Mouse (Mus musculus) liver (tissue): ENCODE measurements around the gene Cntn4.

Source experiments
- DNase-seq: peaks from one replicate; pipeline ENCODE4 v3.0.0-alpha.2; 2020; ENCODE audit warnings: mixed read lengths

Cntn4 gene

DNA sequence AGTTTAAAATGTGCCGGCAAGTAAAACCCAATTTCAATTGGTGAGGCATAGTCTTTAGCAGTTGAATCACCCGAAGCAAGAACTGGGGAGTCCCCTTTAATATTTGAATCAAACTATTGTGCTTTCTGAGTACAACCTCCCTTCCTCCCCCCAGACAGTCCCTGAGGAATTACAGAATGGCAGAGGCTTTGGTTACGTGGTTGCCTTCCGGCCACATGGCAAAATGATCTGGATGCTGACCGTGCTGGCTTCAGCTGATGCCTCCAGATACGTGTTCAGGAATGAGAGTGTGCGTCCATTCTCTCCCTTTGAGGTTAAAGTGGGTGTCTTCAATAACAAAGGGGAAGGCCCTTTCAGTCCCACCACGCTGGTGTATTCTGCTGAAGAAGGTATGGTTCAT is 998.1 kb downstream of the Cntn4 start:
- DNase-seq = no peak

DNA sequence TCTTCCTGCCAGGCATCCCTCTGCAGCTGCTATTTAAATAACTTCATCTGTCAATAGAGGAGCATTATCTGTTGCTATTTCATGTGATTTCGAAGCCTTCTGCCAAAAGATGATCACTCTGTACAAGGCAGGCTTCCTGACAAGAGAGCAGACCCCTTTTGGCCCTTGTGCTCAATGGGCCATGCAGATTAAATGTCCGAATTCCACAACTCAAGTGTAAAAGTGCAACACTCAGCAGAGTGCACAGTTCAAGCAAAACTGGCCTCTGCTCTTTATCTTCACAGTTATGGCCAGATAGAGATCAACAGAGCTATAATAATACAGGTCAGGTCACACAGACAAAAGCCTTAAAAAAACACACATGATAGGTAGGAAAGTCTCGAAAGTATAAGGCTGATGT is 1024.5 kb downstream of the Cntn4 start:
- DNase-seq = no peak

DNA sequence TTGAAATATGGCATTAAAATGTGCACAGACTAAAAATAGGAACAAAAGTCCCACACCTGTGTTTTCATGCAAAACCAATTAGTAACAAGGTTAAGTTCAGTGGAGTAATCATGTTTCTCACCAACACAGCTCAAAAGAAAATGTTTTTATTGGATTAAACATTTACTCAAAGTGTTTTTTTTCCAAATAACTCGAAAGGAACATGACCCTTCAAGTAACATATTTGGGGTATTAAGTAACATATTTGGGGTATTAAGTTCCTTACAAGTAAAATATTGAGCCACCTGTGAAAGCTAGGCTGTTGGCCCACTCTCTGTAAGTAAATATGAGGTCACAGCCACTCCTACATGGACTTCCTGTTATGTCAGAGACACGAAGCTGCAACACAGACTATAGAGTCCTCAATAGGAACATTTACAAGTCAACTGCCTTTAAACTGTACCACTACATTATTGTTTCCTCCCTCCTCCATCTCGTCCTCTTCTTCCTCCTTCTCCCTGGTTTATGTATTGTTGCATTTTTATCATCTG is 1028.1 kb downstream of the Cntn4 start:
- DNase-seq = no peak

DNA sequence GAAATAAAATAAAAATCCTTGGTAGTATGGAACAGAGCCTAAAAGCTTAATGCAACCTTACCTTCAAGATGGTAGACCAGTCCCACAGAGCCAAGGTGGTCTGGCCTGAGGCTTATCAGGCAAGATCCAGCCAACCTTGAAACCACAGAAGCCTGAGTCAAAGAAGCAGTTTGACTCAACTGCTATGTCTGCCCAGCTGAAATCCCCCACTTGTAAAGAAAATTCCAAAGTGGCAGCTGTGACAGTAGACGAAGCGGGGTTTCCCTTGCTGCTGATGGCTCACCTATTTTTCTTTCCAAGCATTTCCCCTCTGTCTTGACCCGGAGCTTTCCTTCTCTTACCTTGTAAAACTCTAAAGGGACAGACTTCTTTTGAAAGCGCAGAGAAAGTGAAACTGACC is 1048.2 kb downstream of the Cntn4 start:
- DNase-seq = no peak

DNA sequence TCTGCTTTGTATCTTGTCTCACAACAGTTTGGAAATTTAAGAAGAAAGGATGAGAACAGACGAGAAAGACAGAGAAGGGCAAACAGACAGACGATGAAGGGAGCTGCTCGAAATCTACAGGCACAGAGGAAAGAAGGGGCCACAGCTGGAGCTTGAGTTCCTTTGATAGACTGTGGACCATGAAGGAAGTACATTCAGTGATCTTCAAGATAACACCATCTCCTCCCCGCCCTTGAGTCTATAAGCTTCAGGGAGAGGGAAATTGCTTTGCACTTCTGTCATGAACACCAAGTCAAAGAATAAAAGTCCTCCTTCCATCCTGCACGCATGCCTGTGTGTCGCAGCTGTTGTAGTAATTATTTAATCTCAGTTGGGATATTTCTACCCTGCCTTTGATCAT is 1048.6 kb downstream of the Cntn4 start:
- DNase-seq = no peak

DNA sequence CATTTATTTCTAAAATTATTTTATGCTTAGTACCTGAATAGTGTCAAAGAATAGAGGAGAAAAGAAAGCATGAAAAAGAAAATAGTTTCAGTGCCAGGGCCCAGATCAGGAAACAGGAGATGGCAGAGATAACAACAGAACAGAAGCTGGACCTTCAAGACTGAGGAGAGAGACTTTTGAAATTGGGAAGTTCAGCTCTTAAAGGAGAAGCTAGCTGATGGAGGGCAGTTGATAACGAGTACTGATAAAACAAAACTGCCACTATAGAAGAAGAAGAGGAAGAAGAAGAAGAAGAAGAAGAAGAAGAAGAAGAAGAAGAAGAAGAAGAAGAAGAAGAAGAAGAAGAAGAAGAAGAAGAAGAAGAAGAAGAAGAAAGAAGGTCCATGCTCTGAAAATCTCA is 1050.2 kb downstream of the Cntn4 start:
- DNase-seq = no peak

DNA sequence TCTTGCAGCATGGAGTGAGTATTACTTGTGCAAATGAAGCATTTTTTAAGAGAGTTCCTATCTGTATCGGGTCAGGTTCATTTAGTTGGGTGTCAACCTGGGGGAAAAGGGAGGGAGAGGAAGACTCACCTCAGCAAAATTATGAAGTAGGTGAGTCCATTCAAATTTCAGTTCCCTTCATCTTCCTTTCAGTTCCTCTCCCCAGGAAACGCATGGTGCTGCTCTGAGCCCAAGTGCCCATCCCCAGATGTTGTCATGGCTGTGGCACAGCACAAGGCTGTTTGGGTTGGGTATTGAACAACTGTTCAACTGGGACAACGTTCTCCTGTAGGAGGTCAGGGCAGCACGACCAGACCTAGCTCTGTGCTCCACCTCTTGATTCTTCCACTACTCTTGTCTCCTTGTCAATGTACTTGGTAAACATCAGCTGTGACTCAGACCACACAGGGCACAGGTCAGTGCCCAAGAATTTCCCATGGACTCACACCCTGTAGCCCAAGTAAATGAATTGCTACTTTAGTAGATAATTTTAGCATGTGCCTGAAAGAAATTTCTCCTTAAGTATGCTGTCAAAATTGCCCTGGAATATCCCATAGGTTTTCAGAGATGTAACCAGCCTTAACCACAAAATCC is 1052.3 kb downstream of the Cntn4 start:
- DNase-seq = no peak

DNA sequence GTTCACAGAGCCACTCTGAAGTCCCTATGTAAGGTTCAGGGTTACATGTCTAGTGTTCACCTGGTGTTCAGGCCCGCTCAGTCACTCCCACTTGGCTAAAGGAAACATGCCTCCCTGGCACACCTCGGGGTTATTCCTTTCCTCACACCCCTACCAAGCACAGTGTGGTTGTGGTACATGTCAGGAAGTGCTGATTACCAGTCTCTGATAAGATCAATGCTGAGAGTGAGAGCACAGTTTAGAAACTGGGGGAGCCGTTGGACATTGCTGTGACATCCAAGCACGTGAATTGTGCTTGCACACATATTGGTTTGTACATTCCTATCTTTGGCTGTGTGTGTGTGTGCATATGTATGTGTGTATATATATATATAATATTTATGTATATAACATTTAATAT is 1055.1 kb downstream of the Cntn4 start:
- DNase-seq = no peak

DNA sequence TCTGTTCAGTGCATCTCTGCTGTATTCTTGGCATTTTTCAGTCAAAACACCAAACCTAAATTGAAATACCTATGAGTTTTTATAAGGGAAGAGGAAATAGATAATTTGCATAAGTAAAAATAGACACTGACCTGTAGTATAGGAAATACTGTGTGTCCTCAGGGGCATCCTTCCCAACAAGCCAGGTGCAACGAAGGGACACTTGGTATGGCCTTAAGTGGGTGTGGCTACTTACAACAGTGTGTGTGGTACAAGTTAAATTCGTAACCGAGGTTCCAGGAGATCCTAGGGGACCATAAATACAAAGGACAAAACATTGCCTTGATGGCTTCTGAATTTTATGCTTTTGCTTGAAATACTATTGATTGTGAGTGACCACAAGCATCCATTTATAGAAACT is 1060.8 kb downstream of the Cntn4 start:
- DNase-seq = no peak

DNA sequence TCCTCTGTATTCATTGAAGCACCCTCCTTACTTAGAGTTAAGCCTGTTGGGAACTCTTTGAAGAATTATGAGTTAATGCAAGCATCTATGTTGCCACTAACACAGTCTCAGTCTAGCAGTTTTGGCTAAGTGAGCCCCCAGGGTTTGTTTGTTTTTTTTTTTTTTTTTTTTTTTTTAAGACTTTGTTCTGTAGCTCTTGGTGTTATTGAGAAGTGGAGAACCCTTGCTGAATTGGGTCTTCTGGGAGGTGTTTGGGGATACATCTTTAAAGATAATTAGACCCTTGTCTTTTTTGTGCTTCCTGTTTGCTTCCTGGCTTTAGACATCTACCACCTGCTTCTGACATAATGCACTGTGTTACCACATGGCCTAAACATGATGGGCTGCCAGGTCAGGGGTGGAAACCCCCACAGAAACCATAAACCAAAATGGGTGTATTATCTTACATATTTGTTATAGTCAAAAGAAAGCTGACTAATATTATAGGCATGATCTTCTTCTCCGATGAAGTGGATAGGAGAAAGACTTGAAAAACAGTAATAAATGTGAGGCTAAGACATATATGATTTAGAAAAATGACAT is 1062.9 kb downstream of the Cntn4 start:
- no peak for DNase-seq

DNA sequence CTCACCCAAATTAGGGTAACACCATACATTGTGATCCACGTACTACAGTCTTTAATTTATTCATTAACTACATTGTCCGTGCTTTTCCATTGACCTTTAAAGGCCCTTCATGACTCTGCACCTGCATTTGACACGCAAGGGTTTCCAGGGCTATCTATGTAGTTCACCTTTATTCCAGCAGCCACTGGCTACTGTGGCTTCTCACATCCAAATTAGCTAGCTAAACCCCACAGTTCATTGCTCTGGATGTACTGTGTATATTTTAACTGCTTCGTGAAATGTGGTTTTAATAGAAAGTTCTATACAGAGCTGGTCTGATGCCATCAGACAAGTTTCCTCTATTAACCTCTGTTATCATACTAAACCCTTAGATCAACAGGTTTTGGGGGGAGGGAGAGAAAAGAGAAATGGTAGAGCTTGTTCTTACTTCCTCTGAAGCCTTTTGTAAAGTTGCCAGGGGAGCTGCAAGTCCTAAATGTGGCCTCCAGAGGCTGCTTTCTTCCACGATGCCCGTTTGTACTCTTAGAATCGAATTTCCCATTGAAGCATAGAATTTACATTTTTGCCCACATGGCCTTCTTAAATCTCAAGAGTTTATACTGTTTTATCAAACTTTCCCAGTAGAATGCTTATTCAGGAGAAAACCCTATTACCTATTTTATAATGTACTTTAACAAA is 1066.2 kb downstream of the Cntn4 start:
- no peak for DNase-seq

DNA sequence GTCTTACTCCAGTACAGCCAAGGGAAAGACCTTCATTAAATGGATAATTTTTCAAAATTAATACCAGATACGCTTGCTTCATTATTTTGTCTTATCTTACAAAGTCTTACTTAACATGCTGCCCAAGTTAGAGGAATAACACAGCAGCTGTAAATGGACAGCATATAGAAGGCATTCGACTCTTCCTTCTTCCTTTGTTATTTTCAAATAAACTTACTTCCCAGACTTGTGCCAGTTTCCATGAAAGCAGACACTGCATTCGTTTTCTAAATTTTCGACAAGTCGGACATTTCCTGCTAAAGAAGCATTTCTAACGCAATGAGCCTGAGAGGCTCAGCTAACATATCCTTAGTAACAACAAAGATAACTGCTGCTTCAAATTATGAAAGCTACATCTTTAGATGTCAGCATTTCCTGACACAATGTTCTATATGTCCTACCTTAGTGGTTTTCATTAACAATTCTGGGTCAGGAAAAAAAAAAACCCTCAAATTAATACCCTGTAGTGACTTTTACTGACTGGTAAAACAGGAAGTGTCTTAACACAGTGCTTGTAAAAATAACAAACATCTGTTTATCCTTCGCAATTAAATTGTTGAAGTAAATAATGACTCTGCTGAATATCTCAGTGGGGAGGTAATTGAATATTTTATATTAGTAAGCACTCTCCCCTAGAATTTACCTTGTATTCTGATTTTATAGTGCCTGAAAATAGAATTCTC is 1068.4 kb downstream of the Cntn4 start:
- DNase-seq = no peak

DNA sequence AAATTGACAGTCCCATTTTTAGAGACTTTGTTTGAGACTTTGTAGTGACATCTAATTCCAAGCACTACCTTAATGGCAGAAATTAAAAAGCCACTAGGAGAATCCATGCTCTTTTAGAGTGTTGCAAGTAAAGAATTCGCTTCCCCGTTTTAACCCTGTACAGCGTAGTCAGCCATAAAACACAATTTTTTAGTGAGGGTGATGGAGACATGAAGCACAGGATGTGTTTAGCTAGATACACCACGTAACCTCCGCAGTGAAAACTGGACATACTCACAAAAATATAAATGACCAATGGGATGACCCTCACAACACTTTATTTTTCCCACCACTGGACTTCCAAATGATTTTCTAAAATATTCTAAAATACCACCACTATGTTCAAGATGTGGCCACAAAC is 1069.8 kb downstream of the Cntn4 start:
- no peak for DNase-seq

DNA sequence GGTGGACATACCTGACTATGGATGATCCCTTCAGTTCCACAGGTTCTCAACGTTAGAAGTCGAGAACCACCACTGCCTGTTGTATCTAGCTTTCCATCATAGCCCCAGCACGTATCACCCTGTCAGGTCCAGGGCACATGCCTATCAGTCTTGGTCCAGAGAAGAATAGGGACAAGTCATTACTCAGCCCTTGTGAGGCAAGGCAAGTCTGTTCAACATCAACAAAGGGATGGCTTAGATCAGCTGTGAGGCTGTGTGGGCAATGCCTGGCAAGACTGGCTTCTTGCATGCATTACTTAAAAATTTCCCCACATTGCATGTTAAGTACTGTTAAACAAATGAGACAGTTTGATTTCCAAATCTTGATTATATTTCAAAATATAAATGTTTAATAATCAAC is 1070.3 kb downstream of the Cntn4 start:
- DNase-seq = no peak
